Mouse (Mus musculus): ENCODE measurements around the gene Ccr2. TPM values are rescaled to one million over a fixed set of nuclear protein-coding genes. Genes with fewer than 3 reads are reported as not detected.
"Not testable (repeated sequence)": the region's sequence is repeated elsewhere in the genome, so short reads cannot be mapped to it uniquely, and the experiment has no call there.

Gene Ccr2
- polyA plus RNA-seq (2016; fragmentation: Nextera tagmentation; extraction: Ambion mirVana), result 0.82 and 0.92 TPM in 2 replicates

DNA sequence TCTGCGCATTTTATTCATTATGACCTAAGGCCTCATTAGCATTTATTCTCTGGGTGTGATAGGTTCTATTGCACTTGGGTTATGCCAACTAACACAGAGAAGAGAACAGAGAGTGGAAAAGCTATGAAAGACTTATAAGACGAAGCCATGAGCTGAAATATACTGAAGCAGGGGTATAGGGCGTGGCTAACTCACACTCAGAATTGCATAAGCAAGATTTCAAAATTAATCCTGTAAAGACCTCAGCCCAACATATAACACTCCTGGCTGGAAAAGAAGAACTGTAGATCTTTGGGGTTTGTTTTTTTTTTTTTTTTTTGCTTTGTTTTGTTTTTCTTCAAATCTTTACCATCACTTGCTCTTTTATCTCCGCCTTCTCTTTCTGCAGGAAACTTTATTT lies at the start of gene Ccr2:
Gene Ccr2, plus strand, starts transcription at position 228 of the 400 bp plus-strand sequence.
- Histone ChIP-seq H3K9ac (no peak within 1 kb of the TSS), H3K4me3 (no peak within 1 kb of the TSS), H3K36me3 (no peaks in the 10 kb centered on the region), H3K27me3 (no peaks in the 10 kb centered on the region), H3K4me1 (no peaks in the 10 kb centered on the region), H3K9me3 (no peaks in the 10 kb centered on the region), H3K4me2 (replicated peaks) (no peak within 1 kb of the TSS), H3K27ac (no peak within 1 kb of the TSS)
- ATAC-seq (ENCODE audit: insufficient number of reproducible peaks, insufficient read depth, low FRiP score, low TSS enrichment), result no peak
- WGBS, result 89% methylated on average over 4 of the region's 4 CpGs

DNA sequence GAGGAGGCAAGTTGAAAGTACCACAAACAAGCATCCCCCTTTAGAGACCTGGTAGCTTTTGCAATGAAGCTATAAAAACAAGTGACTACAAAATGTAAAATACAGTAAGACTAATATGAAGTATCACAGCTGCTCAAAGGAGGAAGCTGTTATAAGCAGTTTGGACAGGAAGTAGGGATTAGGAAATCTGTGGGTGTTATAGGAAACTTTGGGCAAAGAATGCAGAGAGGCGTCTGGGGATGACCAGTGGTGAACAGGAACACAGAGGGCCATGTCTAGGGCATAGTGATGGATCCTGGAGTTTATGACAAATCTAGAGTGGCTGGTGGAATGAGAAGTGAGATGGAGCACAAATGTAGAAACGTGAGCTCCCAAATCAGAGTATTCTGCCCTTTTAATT lies 48.2 kb upstream of the Ccr2 start:
- no peaks in the 10 kb centered on the region for H3K27me3 ChIP-seq
- no peak overlapping the region for H3K27ac ChIP-seq
- H3K4me1 ChIP-seq, result no peaks in the 10 kb centered on the region
- ATAC-seq (ENCODE audit: insufficient number of reproducible peaks, insufficient read depth, low FRiP score, low TSS enrichment), result no peak
- H3K9ac ChIP-seq, result no peak overlapping the region
- H3K4me3 ChIP-seq, result no peak overlapping the region
- H3K9me3 ChIP-seq, result no peaks in the 10 kb centered on the region
- H3K4me2 ChIP-seq (replicated peaks), result no peak overlapping the region
- 64% methylated on average over 2 of the region's 2 CpGs for WGBS
- no peaks in the 10 kb centered on the region for H3K36me3 ChIP-seq

DNA sequence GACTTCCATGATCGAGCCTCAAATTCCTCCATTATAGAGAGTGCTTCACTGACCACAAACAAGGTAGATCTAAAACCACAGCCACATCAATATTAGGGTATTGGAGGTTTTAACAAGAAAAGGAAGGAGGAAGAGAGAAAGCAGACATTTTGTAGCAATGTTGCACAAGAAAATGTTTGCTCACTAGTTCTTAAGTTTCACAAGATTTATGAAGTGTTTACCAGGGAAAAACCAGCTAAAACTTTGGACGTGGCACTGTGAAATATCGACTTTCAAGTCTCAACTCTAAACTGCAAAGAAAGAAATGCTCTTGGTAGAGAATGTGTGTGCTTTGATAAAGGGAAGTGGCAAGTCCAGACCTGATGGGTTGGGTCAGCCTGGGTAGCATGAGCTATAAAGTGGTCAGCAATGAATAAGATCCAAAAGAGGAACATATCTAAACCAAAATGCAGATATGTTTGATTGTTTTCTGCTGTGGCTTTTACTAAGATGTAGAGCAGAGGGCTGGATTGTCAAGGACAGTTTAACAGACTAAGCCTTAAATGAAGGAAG lies 45.5 kb upstream of the Ccr2 start:
- Histone ChIP-seq H3K4me3 (no peak overlapping the region), H3K9ac (no peak overlapping the region), H3K4me1 (no peaks in the 10 kb centered on the region), H3K27ac (no peak overlapping the region), H3K9me3 (no peaks in the 10 kb centered on the region), H3K36me3 (no peaks in the 10 kb centered on the region), H3K4me2 (replicated peaks) (no peak overlapping the region), H3K27me3 (no peaks in the 10 kb centered on the region)
- ATAC-seq (ENCODE audit: insufficient number of reproducible peaks, insufficient read depth, low FRiP score, low TSS enrichment), result no peak
- WGBS, result 82% methylated on average over 3 of the region's 3 CpGs

DNA sequence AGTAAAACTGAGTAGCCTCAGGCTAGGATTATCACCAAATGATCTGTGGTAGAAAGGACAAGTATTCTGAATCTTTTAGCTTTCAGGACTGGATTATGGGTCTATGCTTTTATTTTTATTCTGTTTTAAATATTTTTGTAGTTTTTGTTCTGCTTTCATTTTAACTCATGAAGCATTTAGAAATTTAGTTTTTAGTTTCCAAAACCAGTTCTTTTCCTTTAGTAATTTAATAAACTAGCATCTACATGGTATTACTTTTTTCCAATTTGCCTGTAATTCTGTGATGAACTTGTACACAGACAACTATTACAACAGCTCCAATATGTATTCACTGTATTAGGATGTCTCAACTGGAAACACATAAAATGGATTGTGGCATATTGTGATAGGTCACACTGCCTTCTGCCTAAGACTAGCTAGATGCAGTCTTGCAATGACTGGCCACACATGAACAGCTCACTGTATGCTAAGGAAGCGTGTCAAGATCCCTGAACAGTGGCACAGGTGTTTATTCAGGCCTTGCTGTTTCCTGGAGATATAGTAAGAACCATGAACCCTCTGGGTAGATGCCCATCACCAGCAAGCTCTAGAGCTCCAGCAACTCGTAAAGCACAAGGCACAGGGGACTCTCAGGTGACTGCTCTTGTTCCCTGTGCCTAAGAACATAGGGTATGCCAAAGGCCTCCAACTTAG lies 41.9 kb upstream of the Ccr2 start:
- Histone ChIP-seq H3K9me3 (no peaks in the 10 kb centered on the region), H3K36me3 (no peaks in the 10 kb centered on the region), H3K27me3 (no peaks in the 10 kb centered on the region), H3K4me3 (no peak overlapping the region), H3K4me2 (replicated peaks) (no peak overlapping the region), H3K27ac (no peak overlapping the region), H3K9ac (no peak overlapping the region), H3K4me1 (no peaks in the 10 kb centered on the region)
- 69% methylated on average over 2 of the region's 2 CpGs for WGBS
- no peak for ATAC-seq (ENCODE audit: insufficient number of reproducible peaks, insufficient read depth, low FRiP score, low TSS enrichment)

DNA sequence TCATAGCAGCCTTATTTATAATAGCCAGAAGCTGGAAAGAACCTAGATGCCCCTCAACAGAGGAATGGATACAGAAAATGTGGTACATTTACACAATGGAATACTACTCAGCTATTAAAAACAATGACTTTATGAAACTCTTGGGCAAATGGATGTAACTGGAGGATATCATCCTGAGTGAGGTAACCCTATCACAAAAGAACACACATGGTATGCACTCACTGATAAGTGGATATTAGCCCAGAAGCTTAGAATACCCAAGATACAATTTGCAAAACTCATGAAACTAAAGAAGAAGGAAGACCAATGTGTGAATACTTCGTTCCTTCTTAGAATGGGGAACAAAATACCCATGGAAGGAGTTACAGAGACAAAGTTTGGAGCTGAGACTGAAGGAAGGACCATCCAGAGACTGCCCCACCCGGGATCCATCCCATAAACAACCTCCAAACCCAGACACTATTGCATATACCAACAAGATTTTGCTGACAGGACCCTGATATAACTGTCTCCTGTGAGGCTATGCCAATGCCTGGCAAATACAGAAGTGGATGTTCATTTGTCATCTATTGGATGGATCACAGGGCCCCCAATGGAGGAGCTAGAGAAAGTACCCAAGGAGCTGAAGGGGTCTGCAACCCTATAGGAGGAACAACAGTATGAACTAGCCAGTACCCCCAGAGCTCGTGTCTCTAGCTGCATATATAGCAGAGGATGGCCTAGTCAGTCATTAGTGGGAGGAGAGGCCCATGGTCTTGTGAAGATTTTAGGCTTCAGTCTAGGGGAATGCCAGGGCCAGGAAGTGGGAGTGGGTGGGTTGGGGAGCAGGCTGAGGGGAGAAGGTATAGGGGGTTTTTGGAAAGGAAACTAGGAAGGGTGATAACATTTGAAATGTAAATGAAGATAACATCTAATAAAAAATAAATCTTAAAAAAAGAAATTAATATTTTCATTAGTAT lies 40.0 kb upstream of the Ccr2 start:
- H3K4me2 ChIP-seq (replicated peaks); H3K9ac ChIP-seq; H3K9me3 ChIP-seq; ATAC-seq (ENCODE audit: insufficient number of reproducible peaks, insufficient read depth, low FRiP score, low TSS enrichment); H3K4me3 ChIP-seq; H3K36me3 ChIP-seq; H3K4me1 ChIP-seq; H3K27me3 ChIP-seq; H3K27ac ChIP-seq: not testable (repeated sequence)
- WGBS, result 64% methylated on average over 3 of the region's 3 CpGs

DNA sequence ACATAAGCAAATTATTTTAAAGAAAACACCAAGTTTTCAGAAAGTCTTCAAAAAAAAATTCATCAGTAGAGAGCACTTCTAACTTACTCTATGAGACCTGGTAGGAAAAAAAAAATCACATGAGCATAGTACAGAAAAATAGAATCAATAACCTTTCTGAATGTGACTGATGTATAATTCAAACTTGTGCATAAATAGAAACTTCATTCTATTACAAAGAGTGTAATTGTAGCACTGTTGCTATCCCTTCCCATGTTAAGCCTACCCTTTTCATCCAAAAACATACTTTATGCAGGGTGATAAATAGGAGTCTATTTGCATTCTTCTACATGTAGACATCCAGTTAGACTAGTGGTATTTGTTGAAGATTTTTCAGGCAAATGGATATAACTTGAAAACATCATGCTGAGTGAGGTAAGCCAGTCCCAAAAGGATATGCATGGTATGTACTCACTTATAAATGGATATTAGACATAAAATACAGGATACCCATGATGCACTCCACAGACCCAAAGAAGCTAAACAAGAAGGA lies 35.1 kb upstream of the Ccr2 start:
- no peak overlapping the region for H3K27ac ChIP-seq
- H3K9me3 ChIP-seq, result no peaks in the 10 kb centered on the region
- no peak for ATAC-seq (ENCODE audit: insufficient number of reproducible peaks, insufficient read depth, low FRiP score, low TSS enrichment)
- no peaks in the 10 kb centered on the region for H3K4me1 ChIP-seq
- no peak overlapping the region for H3K4me3 ChIP-seq
- H3K27me3 ChIP-seq, result no peaks in the 10 kb centered on the region
- H3K9ac ChIP-seq, result no peak overlapping the region
- no peaks in the 10 kb centered on the region for H3K36me3 ChIP-seq
- no peak overlapping the region for H3K4me2 ChIP-seq (replicated peaks)

DNA sequence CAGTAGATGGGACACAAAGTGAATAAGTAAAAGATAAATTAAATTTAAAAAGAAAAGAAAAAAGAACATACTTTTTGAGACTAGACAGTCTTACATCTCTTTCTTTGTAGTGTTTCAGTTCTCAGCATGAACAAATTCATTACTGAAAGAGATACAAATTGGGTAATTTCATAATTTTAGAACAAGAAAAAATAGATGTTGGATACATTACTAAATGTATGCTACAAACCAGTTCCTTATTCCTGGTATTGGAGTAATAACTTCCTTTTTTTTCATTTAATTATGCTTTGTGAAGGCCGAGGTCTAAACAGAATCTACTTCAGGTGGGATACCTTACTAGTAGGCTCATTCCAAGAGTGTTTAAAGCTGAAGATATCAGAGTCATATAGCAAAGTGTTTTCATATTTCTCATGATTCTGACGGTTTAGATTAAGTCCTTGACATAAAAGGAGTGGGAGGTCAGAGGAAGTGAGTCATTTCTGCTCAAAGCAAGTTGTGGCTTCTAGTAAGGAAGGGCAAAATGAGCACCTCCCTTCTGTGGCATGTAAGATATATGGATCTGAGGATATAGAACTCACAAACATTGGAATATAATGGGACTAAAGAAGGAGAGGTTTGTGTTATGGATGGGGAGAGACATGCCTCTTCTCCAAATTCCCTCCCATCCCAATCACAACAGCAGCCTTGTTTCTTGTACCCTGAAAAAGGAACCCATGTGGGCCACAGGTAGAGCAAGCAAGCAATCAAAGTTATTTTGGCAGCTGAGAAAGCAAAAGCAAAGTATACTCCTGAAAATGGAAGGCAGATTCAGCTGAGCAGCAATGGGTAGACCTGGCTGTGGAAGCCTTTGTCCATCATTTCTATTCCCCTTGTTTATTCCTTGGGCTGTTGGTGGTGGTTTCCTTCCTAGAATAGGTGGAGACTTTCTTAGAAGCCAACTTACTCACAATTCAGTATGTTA lies 33.4 kb upstream of the Ccr2 start:
- Histone ChIP-seq H3K36me3 (no peaks in the 10 kb centered on the region), H3K4me3 (no peak overlapping the region), H3K9ac (no peak overlapping the region), H3K4me2 (replicated peaks) (no peak overlapping the region), H3K27me3 (no peaks in the 10 kb centered on the region), H3K9me3 (no peaks in the 10 kb centered on the region), H3K27ac (no peak overlapping the region), H3K4me1 (no peaks in the 10 kb centered on the region)
- 53% methylated on average over 2 of the region's 2 CpGs for WGBS
- ATAC-seq (ENCODE audit: insufficient number of reproducible peaks, insufficient read depth, low FRiP score, low TSS enrichment), result no peak

DNA sequence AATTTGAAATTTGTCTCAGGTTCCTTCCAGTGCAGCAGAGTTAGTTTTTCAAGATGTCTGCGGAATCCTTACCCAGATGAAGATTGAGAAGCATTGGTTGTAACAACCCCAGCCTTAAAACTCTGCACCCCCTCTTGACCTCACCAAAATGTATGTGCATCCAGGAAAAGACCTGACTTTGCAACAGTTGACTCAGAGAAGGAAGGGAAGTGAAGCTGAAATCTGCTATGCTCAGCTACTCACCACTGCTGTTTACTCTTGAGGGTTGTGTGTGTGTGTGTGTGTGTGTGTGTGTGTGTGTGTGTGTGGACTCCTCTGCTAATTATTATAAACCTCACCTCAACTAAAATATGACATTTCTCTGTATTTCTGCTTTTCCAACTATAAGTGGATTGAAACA lies 30.2 kb upstream of the Ccr2 start:
- H3K9ac ChIP-seq, result no peak overlapping the region
- no peak for ATAC-seq (ENCODE audit: insufficient number of reproducible peaks, insufficient read depth, low FRiP score, low TSS enrichment)
- H3K36me3 ChIP-seq, result no peaks in the 10 kb centered on the region
- no peaks in the 10 kb centered on the region for H3K27me3 ChIP-seq
- WGBS, result 70% methylated on average over 1 of the region's 1 CpGs
- no peaks in the 10 kb centered on the region for H3K9me3 ChIP-seq
- H3K4me1 ChIP-seq, result no peaks in the 10 kb centered on the region
- H3K4me2 ChIP-seq (replicated peaks), result no peak overlapping the region
- no peak overlapping the region for H3K27ac ChIP-seq
- no peak overlapping the region for H3K4me3 ChIP-seq

DNA sequence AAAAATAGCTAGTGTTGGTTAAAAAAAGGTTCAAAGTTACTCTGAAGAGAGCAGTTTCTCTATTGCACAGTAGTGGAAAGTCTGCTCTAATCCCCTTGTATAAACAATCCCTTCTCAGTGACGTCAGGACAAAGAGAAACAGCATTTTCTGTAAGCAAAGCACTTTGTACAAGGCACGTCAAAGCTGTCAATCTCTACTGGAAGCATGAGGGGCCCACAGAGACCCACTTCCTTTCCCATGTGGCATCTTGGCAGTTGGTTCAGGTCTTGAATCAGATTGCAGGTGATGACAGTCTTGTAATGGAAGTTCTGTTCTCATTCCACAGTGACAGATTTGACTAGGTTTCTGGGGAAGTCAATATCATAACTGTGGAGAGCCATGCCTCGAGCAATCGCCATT lies 21.9 kb upstream of the Ccr2 start:
- H3K4me3 ChIP-seq, result no peak overlapping the region
- 61% methylated on average over 4 of the region's 4 CpGs for WGBS
- H3K36me3 ChIP-seq, result no peaks in the 10 kb centered on the region
- H3K27ac ChIP-seq, result no peak overlapping the region
- no peaks in the 10 kb centered on the region for H3K9me3 ChIP-seq
- no peaks in the 10 kb centered on the region for H3K27me3 ChIP-seq
- no peak overlapping the region for H3K9ac ChIP-seq
- H3K4me1 ChIP-seq, result no peaks in the 10 kb centered on the region
- H3K4me2 ChIP-seq (replicated peaks), result no peak overlapping the region
- ATAC-seq (ENCODE audit: insufficient number of reproducible peaks, insufficient read depth, low FRiP score, low TSS enrichment), result no peak

DNA sequence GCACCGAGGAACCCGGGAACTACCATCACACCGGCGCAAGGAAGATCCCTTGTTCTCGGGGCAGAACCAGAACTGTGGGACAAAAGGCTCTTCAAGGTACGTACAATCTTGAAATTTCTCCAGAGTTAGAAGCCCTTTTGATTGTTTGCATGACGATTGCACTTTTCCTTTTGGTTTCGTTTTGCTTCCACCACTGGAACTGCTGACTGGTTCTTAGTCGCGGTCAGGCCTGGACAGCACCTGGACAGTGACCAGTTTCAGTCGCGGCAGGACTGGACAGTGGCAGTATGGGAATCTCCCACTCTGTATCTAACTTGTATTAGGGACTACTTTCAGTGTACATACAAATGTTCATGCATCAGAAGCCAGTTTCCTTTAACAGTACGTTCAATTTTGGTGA lies 21.3 kb upstream of the Ccr2 start:
- not testable (repeated sequence) for H3K9ac ChIP-seq; H3K27me3 ChIP-seq; H3K27ac ChIP-seq; H3K36me3 ChIP-seq; H3K9me3 ChIP-seq; H3K4me1 ChIP-seq; H3K4me2 ChIP-seq (replicated peaks); ATAC-seq (ENCODE audit: insufficient number of reproducible peaks, insufficient read depth, low FRiP score, low TSS enrichment); H3K4me3 ChIP-seq
- 95% methylated on average over 12 of the region's 13 CpGs for WGBS

DNA sequence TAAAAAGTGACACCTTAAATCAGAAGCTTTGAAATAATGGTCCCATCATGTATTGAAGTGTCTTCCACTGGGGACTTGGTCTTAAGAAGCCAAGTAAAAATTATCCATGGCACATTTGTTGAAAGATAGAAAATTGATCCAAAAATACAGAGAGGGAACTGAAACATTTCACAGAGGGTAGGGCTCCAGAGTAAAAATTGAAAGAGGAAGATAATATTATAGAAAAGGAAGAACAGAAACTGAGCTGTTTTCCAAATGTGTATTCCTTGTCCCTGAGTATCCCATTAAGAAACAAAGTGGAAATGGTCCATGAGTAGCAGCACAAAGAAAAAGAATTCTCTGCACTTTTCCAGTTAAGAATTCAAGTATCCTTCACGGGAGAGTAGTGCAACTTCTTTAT lies 11.3 kb upstream of the Ccr2 start:
- no peaks in the 10 kb centered on the region for H3K27me3 ChIP-seq
- H3K4me3 ChIP-seq, result no peak overlapping the region
- H3K4me1 ChIP-seq, result no peaks in the 10 kb centered on the region
- ATAC-seq (ENCODE audit: insufficient number of reproducible peaks, insufficient read depth, low FRiP score, low TSS enrichment), result no peak
- 78% methylated on average over 1 of the region's 1 CpGs for WGBS
- H3K36me3 ChIP-seq, result no peaks in the 10 kb centered on the region
- H3K9ac ChIP-seq, result no peak overlapping the region
- no peak overlapping the region for H3K27ac ChIP-seq
- H3K4me2 ChIP-seq (replicated peaks), result no peak overlapping the region
- H3K9me3 ChIP-seq, result no peaks in the 10 kb centered on the region

All from embryonic facial prominence, embryonic 12.5 days (tissue).